Mouse (Mus musculus) heart, postnatal 0 days (tissue): ENCODE data around the gene Paf1. TPM values are rescaled to one million over a fixed set of nuclear protein-coding genes. Genes with fewer than 3 reads are reported as not detected.
"Not testable (repeated sequence)": the region's sequence is repeated elsewhere in the genome, so short reads cannot be mapped to it uniquely, and the experiment has no call there.

ENCODE experiments used
- ATAC-seq: fragments of 200-750 bp; cut with Nextera tagmentation; 2 replicates; pipeline ENCODE4 v1.8.0; 2017; ENCODE audit warnings: low read depth, moderate number of reproducible peaks, moderate library complexity; ENCODE audit not compliant: insufficient read depth
- DNase-seq: peaks from one replicate; pipeline ENCODE4 v3.0.0-alpha.2; 2016; ENCODE audit warnings: low spot score
- H3K27ac ChIP-seq: fragments of 300-500 bp; sonication (generic); 2 replicates; pipeline ENCODE4 v1.5.1; 2014; ENCODE audit warnings: low read depth, mild to moderate bottlenecking
- H3K27me3 ChIP-seq: fragments of 300-500 bp; sonication (generic); 2 replicates; pipeline ENCODE4 v1.6.1; 2014; ENCODE audit warnings: low read length, mixed read lengths; ENCODE audit not compliant: control insufficient read depth, insufficient read depth
- H3K36me3 ChIP-seq: fragments of 300-500 bp; sonication (generic); replicated peaks from 2 replicates; pipeline ENCODE4 v1.6.1; 2014; ENCODE audit warnings: low read length, mixed read lengths; ENCODE audit not compliant: control insufficient read depth, insufficient read depth
- H3K4me1 ChIP-seq: fragments of 300-500 bp; sonication (generic); 2 replicates; pipeline ENCODE4 v1.6.1; 2014; ENCODE audit warnings: antibody characterized with exemption; ENCODE audit not compliant: control insufficient read depth, insufficient read depth
- H3K4me2 ChIP-seq: fragments of 300-500 bp; sonication (generic); 2 replicates; pipeline ENCODE4 v1.6.1; 2014; ENCODE audit warnings: low read depth, mild to moderate bottlenecking, low read length, moderate library complexity
- H3K4me3 ChIP-seq: fragments of 300-500 bp; sonication (generic); 2 replicates; pipeline ENCODE4 v1.5.1; 2014; ENCODE audit warnings: low read depth, low read length
- H3K9ac ChIP-seq: fragments of 300-500 bp; sonication (generic); replicated peaks from 2 replicates; pipeline ENCODE4 v1.6.1; 2014; ENCODE audit warnings: low read depth, low read length, mixed read lengths
- H3K9me3 ChIP-seq: fragments of 300-500 bp; sonication (generic); replicated peaks from 2 replicates; pipeline ENCODE4 v1.6.1; 2016; ENCODE audit warnings: low read length; ENCODE audit not compliant: control insufficient read depth
- CTCF ChIP-seq: IDR thresholded peaks from 2 replicates; pipeline ENCODE4 v1.5.1; 2016; ENCODE audit warnings: antibody characterized with exemption, control low read depth, low read depth
- EP300 ChIP-seq: IDR thresholded peaks from 2 replicates; pipeline ENCODE4 v1.6.1; 2016; ENCODE audit warnings: antibody characterized with exemption, low read depth
- WGBS: fragments of 180-500 bp; shearing (Covaris S2); extraction: QIAGEN DNeasy Blood & Tissue Kit; methylation state at CpG from one replicate; pipeline ENCODE4 v1.1.7; 2014; 5-methylcytosine and 5-hydroxymethylcytosine counted together
- polyA plus RNA-seq: library from polyadenylated mRNA; unstranded; fragments of >200 nt; fragmentation: Nextera tagmentation; extraction: Ambion mirVana; gene quantifications from 2 replicates; pipeline ENCODE4 v1.2.1, GENCODE M21; 2015
- total RNA-seq: library from RNA; depleted of rRNA; stranded (reverse); fragments of >200 nt; gene quantifications from 2 replicates; pipeline ENCODE4 v1.2.3, GENCODE M21; 2014; ENCODE audit warnings: low replicate concordance

Gene Paf1
- total and polyA plus RNA-seq, 2 experiments from 2014 or later: 29.8 to 56.5 TPM

GRCm38 (mm10) chr7:28386007-28386406, 6.7 kb upstream of the Paf1 start:
- ATAC-seq: no peak
- Histone ChIP-seq H3K9me3 (no peaks in the 10 kb centered on the region), H3K4me2 (no peak overlapping the region), H3K27me3 (no peaks in the 10 kb centered on the region), H3K4me3 (no peak overlapping the region), H3K27ac (peak overlapping the region; percentile 36; the same call in 1 of the 2 replicates), H3K4me1 (peaks cover 25% of the 10 kb centered on the region), H3K9ac (no peak overlapping the region; the same call in 1 of the 2 replicates), H3K36me3 (peaks cover 43% of the 10 kb centered on the region)
- 73% methylated on average over 7 of the region's 7 CpGs for WGBS
- TF ChIP-seq EP300 (no peak), CTCF (no peak)
- no peak for DNase-seq

DNA sequence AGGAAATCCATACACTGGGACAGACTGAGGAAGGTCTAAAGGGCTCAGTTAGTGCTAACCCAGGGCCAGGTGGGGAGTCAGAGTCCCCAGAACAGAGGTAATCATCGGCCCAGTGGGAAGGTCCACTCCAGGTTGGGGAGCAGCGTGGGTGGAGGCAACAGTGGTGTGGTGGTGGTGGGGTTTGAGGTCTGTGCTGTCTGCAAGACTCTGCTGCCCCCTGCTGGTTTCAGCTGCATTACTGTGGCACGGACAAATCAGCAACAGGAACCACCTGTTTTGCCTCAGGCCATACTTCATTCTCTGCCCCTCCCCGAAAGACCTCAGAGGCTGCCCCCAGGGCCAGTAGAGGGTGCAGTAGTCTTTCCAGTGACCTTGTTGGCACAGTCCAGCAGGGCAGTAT, 6.3 kb upstream of the Paf1 start:
- Histone ChIP-seq H3K36me3 (peaks cover 44% of the 10 kb centered on the region), H3K27ac (0 out of 2 replicates have a peak overlapping the region, but pooled peaks have one; percentile 36), H3K27me3 (no peaks in the 10 kb centered on the region), H3K4me2 (no peak overlapping the region), H3K4me3 (no peak overlapping the region), H3K9me3 (no peaks in the 10 kb centered on the region), H3K9ac (no peak overlapping the region; the same call in 1 of the 2 replicates), H3K4me1 (peaks cover 22% of the 10 kb centered on the region)
- TF ChIP-seq EP300: 0 out of 2 replicates have a peak, but pooled peaks have one; percentile 27
- TF ChIP-seq CTCF: peak; percentile 96
- peak; percentile 77 for DNase-seq
- WGBS: 5% methylated on average over 4 of the region's 4 CpGs
- ATAC-seq: peak; percentile 48

- peaks cover 44% of the 10 kb centered on the region for H3K36me3 ChIP-seq
- H3K9me3 ChIP-seq, DNase-seq, ATAC-seq, H3K4me3 ChIP-seq, H3K9ac ChIP-seq, H3K4me2 ChIP-seq, H3K27me3 ChIP-seq, H3K27ac ChIP-seq: not testable (repeated sequence)
- H3K4me1 ChIP-seq: peaks cover 22% of the 10 kb centered on the region
- 77% methylated on average over 5 of the region's 6 CpGs for WGBS
Observed at GRCm38 (mm10) chr7:28386877-28387276, 5.9 kb upstream of the Paf1 start.

- H3K27ac ChIP-seq, ATAC-seq, H3K4me3 ChIP-seq, H3K4me2 ChIP-seq, H3K9ac ChIP-seq, DNase-seq, H3K9me3 ChIP-seq, H3K27me3 ChIP-seq: not testable (repeated sequence)
- peaks cover 22% of the 10 kb centered on the region for H3K4me1 ChIP-seq
- 86% methylated on average over 7 of the region's 7 CpGs for WGBS
- H3K36me3 ChIP-seq: peaks cover 44% of the 10 kb centered on the region
Observed at GRCm38 (mm10) chr7:28387384-28387783, 5.4 kb upstream of the Paf1 start.

GRCm38 (mm10) chr7:28390331-28390730, 2.4 kb upstream of the Paf1 start:
- Histone ChIP-seq H3K4me2 (no peak overlapping the region), H3K4me3 (no peak overlapping the region), H3K27me3 (no peaks in the 10 kb centered on the region), H3K9me3 (no peaks in the 10 kb centered on the region), H3K4me1 (peaks cover 12% of the 10 kb centered on the region), H3K9ac (no peak overlapping the region), H3K36me3 (peaks cover 43% of the 10 kb centered on the region), H3K27ac (no peak overlapping the region)
- no peak for DNase-seq
- WGBS: 95% methylated on average over 3 of the region's 3 CpGs
- no peak for ATAC-seq
- TF ChIP-seq EP300 (no peak), CTCF (no peak)

GRCm38 (mm10) chr7:28393272-28393951, 661 bp downstream of the Paf1 start:
- Histone ChIP-seq H3K9me3 (no peaks in the 10 kb centered on the region), H3K27ac (peak overlapping the region; percentile 79), H3K27me3 (no peaks in the 10 kb centered on the region), H3K4me2 (peak overlapping the region; percentile 84), H3K9ac (peak overlapping the region; percentile 77), H3K36me3 (peaks cover 56% of the 10 kb centered on the region), H3K4me3 (peak overlapping the region; percentile 80), H3K4me1 (peaks cover 12% of the 10 kb centered on the region)
- TF ChIP-seq CTCF (no peak), EP300 (no peak)
- WGBS: 3% methylated on average over 22 of the region's 22 CpGs
- DNase-seq (no peak), ATAC-seq (no peak)
